7 mouse cellular contexts compared by ENCODE assay signal in genomic region chr3:152166699-152167451, GRCm38 (mm10). TPM values are rescaled to one million over a fixed set of nuclear protein-coding genes. Genes with fewer than 3 reads are reported as not detected.
DNase-seq lines count a peak whose midpoint lies in the region; ATAC-seq and TF ChIP-seq lines count a peak whose summit lies in the region.

No protein-coding gene starts in this region.

- no peak for TF ChIP-seq CTCF in ES-Bruce4 (IDR thresholded peaks at IDR 0.05; ENCODE audit: low read depth, low read length)

- peak; percentile 46 for ATAC-seq in forebrain, embryonic 13.5 days
- no peak for ATAC-seq in limb, embryonic 15.5 days (ENCODE audit: insufficient number of reproducible peaks, low FRiP score, low TSS enrichment, low read depth)

- H3K27ac ChIP-seq in ES-Bruce4 (ENCODE audit: insufficient read depth, low read length) (no peak overlapping the region), ES-E14 (ENCODE audit: insufficient read depth, low read depth, low read length, poor library complexity, severe bottlenecking) (no peak overlapping the region)
- no peak overlapping the region for H3K27ac ChIP-seq in forebrain, embryonic 13.5 days
- no peak overlapping the region for H3K27ac ChIP-seq in limb, embryonic 15.5 days

- DNase-seq in ES-E14 (ENCODE audit: low read depth, low spot score), result no peak
- no peak for DNase-seq in testis, postnatal 14 days (ENCODE audit: low spot score)
- DNase-seq in left cerebral cortex, adult 8-10 months (ENCODE audit: low spot score in 2 of 2), result no peak
- DNase-seq in ovary, adult 18-20 months (ENCODE audit: low spot score), result no peak

- no peak for TF ChIP-seq EP300 in ES-Bruce4 (IDR thresholded peaks at IDR 0.05; ENCODE audit: insufficient read depth, low read depth, low read length)

- no peak for TF ChIP-seq POLR2A in ES-Bruce4 (IDR thresholded peaks at IDR 0.05; ENCODE audit: insufficient read depth, low read length)

- no peaks in the 10 kb centered on the region for H3K4me1 ChIP-seq in ES-Bruce4 (ENCODE audit: control insufficient read depth, insufficient read depth, low read length)
- H3K4me1 ChIP-seq in ES-E14 (ENCODE audit: control insufficient read depth in 2 of 2, insufficient read depth in 2 of 2, low read length in 2 of 2, poor library complexity in 1 of 2), result peaks cover 2 to 3% of the 10 kb centered on the region in 2 experiments; a peak in 1 of 4 replicates
- peaks cover 22% of the 10 kb centered on the region for H3K4me1 ChIP-seq in forebrain, embryonic 13.5 days
- H3K4me1 ChIP-seq in limb, embryonic 15.5 days, result peaks cover 21% of the 10 kb centered on the region

- no peaks in the 10 kb centered on the region for H3K27me3 ChIP-seq in ES-Bruce4 (ENCODE audit: control insufficient read depth, insufficient read depth, low read length, poor library complexity, severe bottlenecking)
- peaks cover 11% of the 10 kb centered on the region for H3K27me3 ChIP-seq in forebrain, embryonic 13.5 days
- H3K27me3 ChIP-seq in limb, embryonic 15.5 days, result peaks cover 17% of the 10 kb centered on the region

- H3K9me3 ChIP-seq in ES-Bruce4 (replicated peaks; ENCODE audit: control insufficient read depth, insufficient read depth, low read length, poor library complexity, severe bottlenecking) (no peaks in the 10 kb centered on the region), ES-E14 (ENCODE audit: control insufficient read depth, insufficient read depth, low read depth, low read length) (no peaks in the 10 kb centered on the region)
- no peaks in the 10 kb centered on the region for H3K9me3 ChIP-seq in forebrain, embryonic 13.5 days (replicated peaks)
- H3K9me3 ChIP-seq in limb, embryonic 15.5 days, result no peaks in the 10 kb centered on the region

- 14% methylated on average over 29 of the region's 29 CpGs for WGBS in forebrain, embryonic 13.5 days
- 13% methylated on average over 29 of the region's 29 CpGs for WGBS in limb, embryonic 15.5 days

- H3K4me2 ChIP-seq in forebrain, embryonic 13.5 days, result peak overlapping the region; percentile 98
- peak overlapping the region; percentile 54 for H3K4me2 ChIP-seq in limb, embryonic 15.5 days

- H3K4me3 ChIP-seq in ES-Bruce4 (ENCODE audit: low read depth, low read length) (peak overlapping the region; percentile 20), ES-E14 (ENCODE audit: insufficient read depth in 1 of 2, low read depth in 1 of 2, low read length in 2 of 2, poor library complexity in 1 of 2, severe bottlenecking in 1 of 2) (peak overlapping the region; percentile 7 to 14; a peak in 3 of 4 replicates)
- peak overlapping the region; percentile 35 for H3K4me3 ChIP-seq in forebrain, embryonic 13.5 days
- H3K4me3 ChIP-seq in limb, embryonic 15.5 days, result peak overlapping the region; percentile 27

- in situ Hi-C loops in ES-E14 (cut with MboI; ENCODE audit: low sequenced_read_pairs in 2 of 2, unreplicated experiment in 2 of 2), result no loop called here

- H3K9ac ChIP-seq in ES-Bruce4 (ENCODE audit: low read depth, poor library complexity, severe bottlenecking), result peak overlapping the region; percentile 17; the same call in 1 of the 2 replicates
- peak overlapping the region; percentile 43; the same call in 1 of the 2 replicates for H3K9ac ChIP-seq in ES-E14 (ENCODE audit: insufficient read depth, low read depth, low read length, poor library complexity, severe bottlenecking)
- H3K9ac ChIP-seq in forebrain, embryonic 13.5 days, result peak overlapping the region; percentile 41
- no peak overlapping the region for H3K9ac ChIP-seq in limb, embryonic 15.5 days

- no peaks in the 10 kb centered on the region for H3K36me3 ChIP-seq in ES-Bruce4 (ENCODE audit: control insufficient read depth, insufficient read depth, low read length, poor library complexity, severe bottlenecking)
- H3K36me3 ChIP-seq in ES-E14 (ENCODE audit: control insufficient read depth, insufficient read depth, low read length, poor library complexity, severe bottlenecking), result no peaks in the 10 kb centered on the region
- H3K36me3 ChIP-seq in forebrain, embryonic 13.5 days (ENCODE audit: poor library complexity, severe bottlenecking), result no peaks in the 10 kb centered on the region
- H3K36me3 ChIP-seq in limb, embryonic 15.5 days, result no peaks in the 10 kb centered on the region

TF ChIP-seq in ES-E14, 5 proteins besides CTCF, POLR2A, EP300 and RAD21:
- no peak for TF ChIP-seq ZC3H11A (IDR thresholded peaks at IDR 0.05; ENCODE audit: borderline replicate concordance, low read depth, low read length)
- no peak for TF ChIP-seq HCFC1 (IDR thresholded peaks at IDR 0.05; ENCODE audit: borderline replicate concordance, insufficient read depth, low read length)
- no peak for TF ChIP-seq CHD2 (IDR thresholded peaks at IDR 0.05; ENCODE audit: low read depth, low read length)
- no peak for TF ChIP-seq ZNF384 (IDR thresholded peaks at IDR 0.05; ENCODE audit: low read depth, low read length)
- TF ChIP-seq MAFK (IDR thresholded peaks at IDR 0.05; ENCODE audit: insufficient read depth, low read depth, low read length), result no peak

RNA-seq across cellular contexts. Expression of gene Gipc2, which starts 0.8 kb away (rescaled TPM):
- polyA plus RNA-seq in ES-Bruce4 (2011; ENCODE audit: insufficient read depth, insufficient read length, low read depth, missing spikeins), result 17.1 and 19.9 TPM in 2 replicates
- 0.76 and 0.95 TPM in 2 replicates for total RNA-seq in ES-E14 (2012; rRNA removed)
- polyA plus RNA-seq in forebrain, embryonic 13.5 days (2015; fragmentation: Nextera tagmentation; extraction: Ambion mirVana), result 2.1 and 2.6 TPM in 2 replicates
- 8.5 and 9.1 TPM in 2 replicates for polyA plus RNA-seq in limb, embryonic 15.5 days (2015; fragmentation: Nextera tagmentation; extraction: Ambion mirVana)
- total RNA-seq in left cerebral cortex, adult 8-10 months (2022), result 1 to 10 TPM; 3.3 to 6.7 (median 5.0) TPM

RNA-seq across cellular contexts. Expression of gene Dnajb4, which starts 43.2 kb away (rescaled TPM):
- polyA plus RNA-seq in ES-Bruce4 (2011; ENCODE audit: insufficient read depth, insufficient read length, low read depth, missing spikeins), result 27.0 and 28.8 TPM in 2 replicates
- total RNA-seq in ES-E14 (2012; rRNA removed), result 5.9 and 8.6 TPM in 2 replicates
- polyA plus RNA-seq in forebrain, embryonic 13.5 days (2015; fragmentation: Nextera tagmentation; extraction: Ambion mirVana), result 23.8 and 28.9 TPM in 2 replicates
- polyA plus RNA-seq in limb, embryonic 15.5 days (2015; fragmentation: Nextera tagmentation; extraction: Ambion mirVana), result 39.3 and 44.3 TPM in 2 replicates
- total RNA-seq in left cerebral cortex, adult 8-10 months (2022), result 10 to 100 TPM; 62.7 to 70.1 (median 65.9) TPM

RNA-seq across cellular contexts. Expression of gene Fubp1, which starts 43.3 kb away (rescaled TPM):
- 406 and 417 TPM in 2 replicates for polyA plus RNA-seq in ES-Bruce4 (2011; ENCODE audit: insufficient read depth, insufficient read length, low read depth, missing spikeins)
- total RNA-seq in ES-E14 (2012; rRNA removed), result 242 and 244 TPM in 2 replicates
- polyA plus RNA-seq in forebrain, embryonic 13.5 days (2015; fragmentation: Nextera tagmentation; extraction: Ambion mirVana), result 399 and 412 TPM in 2 replicates
- polyA plus RNA-seq in limb, embryonic 15.5 days (2015; fragmentation: Nextera tagmentation; extraction: Ambion mirVana), result 192 and 209 TPM in 2 replicates
- total RNA-seq in left cerebral cortex, adult 8-10 months (2022), result 100 to 1,000 TPM in 3 of 4 experiments, 10 to 100 TPM in 1; 98.9 to 115 (median 104) TPM
